Mouse (Mus musculus) E14TG2a.4 (cell line): ENCODE measurements around the gene Cxcr5.

Experiments
- CTCF ChIP-seq: conservative IDR thresholded peaks from 2 replicates; pipeline ENCODE4 v1.5.1; 2014; ENCODE audit warnings: low read length
- NANOG ChIP-seq: IDR thresholded peaks from 2 replicates; pipeline ENCODE4 v1.6.1; 2014; ENCODE audit warnings: borderline replicate concordance, low read length, mixed read lengths
- POU5F1 ChIP-seq: IDR thresholded peaks from 2 replicates; pipeline ENCODE4 v1.6.1; 2014; ENCODE audit warnings: low read length, borderline replicate concordance

DNA sequence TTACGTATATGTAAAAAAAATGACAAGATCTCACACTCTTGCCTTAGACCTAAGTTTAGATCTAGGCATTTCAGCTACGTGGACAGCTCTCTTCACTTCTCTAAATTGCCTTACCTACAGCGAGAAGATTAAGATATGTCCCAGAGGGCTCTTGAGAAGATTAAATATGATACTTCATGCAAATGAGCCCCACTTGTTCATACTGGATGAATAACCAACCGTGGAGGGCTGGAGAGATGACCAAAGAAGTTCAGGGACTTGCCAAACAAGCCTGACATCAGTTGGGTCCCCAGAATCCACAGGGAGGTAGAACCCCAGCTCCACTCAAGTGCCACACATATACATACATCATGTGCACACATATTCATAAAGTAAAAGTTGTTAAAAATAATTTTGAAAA is 11.6 kb upstream of the Cxcr5 start:
- TF ChIP-seq CTCF (no peak), POU5F1 (no peak), NANOG (no peak)
